Mouse (Mus musculus): Measurements from ENCODE around the gene Olfr593. TPM values are rescaled to one million over a fixed set of nuclear protein-coding genes. Genes with fewer than 3 reads are reported as not detected.
"Not testable (repeated sequence)": the region's sequence is repeated elsewhere in the genome, so short reads cannot be mapped to it uniquely, and the experiment has no call there.

The Olfr593 gene
- total RNA-seq (2021) = not detected
- long read RNA-seq, experiment 1 = 0 reads
- long read RNA-seq, experiment 2 = 0 reads

DNA sequence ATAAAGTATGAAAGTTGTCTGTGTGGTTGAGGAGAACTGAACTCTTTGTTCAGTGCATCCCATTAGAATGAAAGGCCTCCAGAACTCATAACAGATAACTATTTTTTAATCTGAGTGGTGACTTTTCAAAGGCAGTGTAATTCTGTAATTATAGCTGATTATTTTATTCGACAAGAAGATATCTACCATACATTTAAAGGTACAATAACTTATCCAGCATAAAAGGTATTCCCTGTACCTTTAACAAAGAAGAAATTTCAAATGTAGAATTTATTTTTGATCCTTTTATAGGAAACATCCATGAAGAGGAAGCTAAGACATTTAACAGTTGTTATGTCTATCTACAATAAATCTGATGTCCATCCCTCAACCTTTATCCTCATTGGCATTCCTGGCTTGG is at the start of gene Olfr593:
TSS of gene Olfr593 (plus strand) at position 301 of the 400 bp plus-strand sequence.
- DNase-seq (ENCODE audit: low spot score in 2 of 2) = no peak

GRCm38 (mm10) chr7:103169697-103170096 is 42.0 kb upstream of the Olfr593 start:
- DNase-seq (ENCODE audit: low spot score in 2 of 2) = no peak

DNA sequence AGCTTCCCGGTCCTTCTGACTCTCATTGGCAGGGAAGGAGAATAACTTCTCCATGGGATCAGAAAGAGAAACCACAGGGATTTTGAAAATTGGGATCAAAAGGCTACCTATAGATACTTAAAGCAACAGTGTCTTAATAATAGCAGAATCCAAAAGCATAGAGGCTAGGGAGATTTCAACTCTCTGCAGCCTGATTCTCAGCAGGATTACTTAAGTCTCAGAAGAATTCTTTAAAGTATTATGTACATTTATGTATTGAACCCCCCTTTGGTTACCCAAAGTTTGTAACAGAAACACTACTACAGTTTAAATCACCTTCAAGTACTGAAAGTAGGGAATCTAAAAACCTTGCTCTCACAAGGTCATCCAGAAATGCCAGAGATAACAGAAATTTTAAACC is 33.4 kb upstream of the Olfr593 start, which contains the start of gene Olfr591:
TSS of gene Olfr591 (minus strand) at position 101 of the 400 bp plus-strand sequence.
- DNase-seq (ENCODE audit: low spot score in 2 of 2) = no peak

DNA sequence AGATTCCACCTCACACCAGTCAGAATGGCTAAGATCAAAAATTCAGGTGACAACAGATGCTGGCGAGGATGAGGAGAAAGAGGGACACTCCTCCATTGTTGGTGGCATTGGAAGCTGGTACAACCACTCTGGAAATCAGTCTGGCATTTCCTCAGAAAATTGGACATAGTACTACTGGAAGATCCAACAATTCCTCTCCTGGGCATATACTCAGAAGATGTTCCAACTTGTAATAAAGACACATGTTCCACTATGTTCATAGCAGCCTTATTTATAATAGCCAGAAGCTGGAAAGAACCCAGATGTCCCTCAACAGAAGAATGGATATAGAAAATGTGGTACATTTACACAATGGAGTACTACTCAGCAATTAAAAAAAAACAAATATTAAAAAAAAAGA is 27.2 kb upstream of the Olfr593 start, which contains the start of gene Olfr592:
TSS of gene Olfr592 (plus strand) at position 301 of the 400 bp plus-strand sequence.
- not testable (repeated sequence) for DNase-seq (ENCODE audit: low spot score in 2 of 2)

DNA sequence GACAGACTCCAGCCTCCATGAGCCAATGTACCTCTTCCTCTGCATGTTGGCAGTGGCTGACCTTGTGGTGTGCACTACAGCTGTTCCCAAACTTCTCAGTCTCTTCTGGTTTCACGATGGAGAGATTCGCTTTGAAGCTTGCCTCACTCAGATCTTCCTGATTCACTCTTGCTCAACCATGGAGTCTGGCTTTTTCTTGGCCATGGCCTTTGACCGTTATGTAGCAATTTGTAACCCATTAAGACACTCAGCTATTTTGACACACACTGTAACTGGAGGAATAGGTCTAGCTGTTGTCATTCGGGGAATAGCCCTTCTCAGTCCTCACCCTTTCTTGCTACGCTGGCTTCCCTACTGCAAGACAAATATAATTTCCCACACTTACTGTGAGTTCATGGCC is 388 bp downstream of the Olfr593 start:
- not testable (repeated sequence) for DNase-seq (ENCODE audit: low spot score in 2 of 2)

DNA sequence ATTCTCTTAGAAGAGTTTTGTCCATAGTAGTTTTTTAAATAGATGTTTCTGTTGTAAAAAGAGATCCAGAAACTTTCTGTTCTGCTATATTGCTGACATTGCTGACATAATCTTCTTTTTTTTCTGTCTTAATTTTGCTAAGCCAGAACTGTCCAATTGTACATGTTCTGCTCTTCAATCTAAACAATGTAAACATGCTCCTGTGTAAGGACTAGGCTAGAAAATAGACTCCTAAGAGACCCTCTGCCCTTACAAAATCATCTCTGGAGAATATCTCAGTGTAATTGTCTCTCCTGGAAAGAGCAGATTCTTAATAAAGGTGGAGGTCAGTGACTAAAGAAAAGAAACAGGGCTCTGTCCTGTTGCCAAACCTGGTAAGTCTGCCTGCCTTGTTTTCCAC is 5.0 kb downstream of the Olfr593 start, which contains the start of gene Olfr594:
TSS of gene Olfr594 (plus strand) at position 301 of the 400 bp plus-strand sequence.
- DNase-seq (ENCODE audit: low spot score in 2 of 2) = no peak

DNA sequence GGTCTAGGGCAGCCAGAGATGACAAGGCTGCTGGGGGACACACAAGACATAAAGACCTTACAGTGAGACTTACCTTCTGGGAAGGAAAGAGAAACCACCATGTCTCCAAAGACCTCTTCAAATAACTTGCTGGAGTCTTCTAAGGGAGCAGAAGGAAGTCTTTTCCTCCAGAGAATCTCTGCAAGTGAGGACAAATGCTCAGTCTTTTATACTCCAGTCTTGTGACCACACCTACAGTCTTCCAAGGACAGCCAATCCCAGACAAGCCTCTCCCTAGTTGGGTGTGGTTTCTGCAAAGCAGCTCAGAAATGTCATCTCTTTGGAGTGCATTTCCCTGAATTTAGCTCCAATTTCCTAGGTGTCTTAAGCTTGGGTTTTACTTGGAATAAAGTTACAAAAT is 40.7 kb downstream of the Olfr593 start, which contains the start of gene Usp17ld:
TSS of gene Usp17ld (minus strand) at position 101 of the 400 bp plus-strand sequence.
- not testable (repeated sequence) for DNase-seq (ENCODE audit: low spot score in 2 of 2)

Small RNA genes lying within 50 kb of the gene (microRNA-seq; reads per million reads assigned to microRNA genes)
- gene Gm25171 = not detected

Other genes with a start within 250 kb of the Olfr593 start
- not detected for gene Olfr576, start 249.2 kb upstream of the Olfr593 start, total RNA-seq (2021)
- gene Olfr577, start 235.9 kb upstream of the Olfr593 start, total RNA-seq (2021) = not detected
- gene Olfr578, start 222.5 kb upstream of the Olfr593 start, total RNA-seq (2021) = not detected
- gene Olfr582, start 173.8 kb upstream of the Olfr593 start, total RNA-seq (2021) = not detected
- gene Olfr583, start 160.6 kb upstream of the Olfr593 start, total RNA-seq (2021) = not detected
- not detected for gene Olfr584, start 130.0 kb upstream of the Olfr593 start, total RNA-seq (2021)
- not detected for gene Olfr585, start 114.1 kb upstream of the Olfr593 start, total RNA-seq (2021)
- gene Olfr586, start 86.2 kb upstream of the Olfr593 start, total RNA-seq (2021) = not detected
- not detected for gene Olfr588-ps1, start 71.0 kb upstream of the Olfr593 start, total RNA-seq (2021)
- gene Olfr589, start 55.5 kb upstream of the Olfr593 start, total RNA-seq (2021) = not detected
- not detected for gene Olfr591, start 33.5 kb upstream of the Olfr593 start, total RNA-seq (2021)
- not detected for gene Olfr592, start 27.1 kb upstream of the Olfr593 start, total RNA-seq (2021)
- gene Olfr594, start 5.1 kb downstream of the Olfr593 start, total RNA-seq (2021) = not detected
- gene Usp17ld, start 40.6 kb downstream of the Olfr593 start, total RNA-seq (2021) = not detected
- not detected for gene Olfr596, start 93.8 kb downstream of the Olfr593 start, total RNA-seq (2021)
- not detected for gene Olfr597, start 104.5 kb downstream of the Olfr593 start, total RNA-seq (2021)
- not detected for gene Olfr598, start 111.7 kb downstream of the Olfr593 start, total RNA-seq (2021)
- gene Olfr599, start 124.1 kb downstream of the Olfr593 start, total RNA-seq (2021) = not detected
- not detected for gene Olfr600, start 137.8 kb downstream of the Olfr593 start, total RNA-seq (2021)
- not detected for gene Olfr601, start 150.8 kb downstream of the Olfr593 start, total RNA-seq (2021)
- not detected for gene Olfr603, start 174.3 kb downstream of the Olfr593 start, total RNA-seq (2021)
- gene Usp17lc, start 203.2 kb downstream of the Olfr593 start, total RNA-seq (2021) = not detected
- gene Olfr605, start 233.6 kb downstream of the Olfr593 start, total RNA-seq (2021) = not detected
- not detected for gene Olfr606, start 237.2 kb downstream of the Olfr593 start, total RNA-seq (2021)

All from gastrocnemius, postnatal 4 days (tissue).